Mouse (Mus musculus): ENCODE measurements around the gene Bcar1.

The Bcar1 gene

DNA sequence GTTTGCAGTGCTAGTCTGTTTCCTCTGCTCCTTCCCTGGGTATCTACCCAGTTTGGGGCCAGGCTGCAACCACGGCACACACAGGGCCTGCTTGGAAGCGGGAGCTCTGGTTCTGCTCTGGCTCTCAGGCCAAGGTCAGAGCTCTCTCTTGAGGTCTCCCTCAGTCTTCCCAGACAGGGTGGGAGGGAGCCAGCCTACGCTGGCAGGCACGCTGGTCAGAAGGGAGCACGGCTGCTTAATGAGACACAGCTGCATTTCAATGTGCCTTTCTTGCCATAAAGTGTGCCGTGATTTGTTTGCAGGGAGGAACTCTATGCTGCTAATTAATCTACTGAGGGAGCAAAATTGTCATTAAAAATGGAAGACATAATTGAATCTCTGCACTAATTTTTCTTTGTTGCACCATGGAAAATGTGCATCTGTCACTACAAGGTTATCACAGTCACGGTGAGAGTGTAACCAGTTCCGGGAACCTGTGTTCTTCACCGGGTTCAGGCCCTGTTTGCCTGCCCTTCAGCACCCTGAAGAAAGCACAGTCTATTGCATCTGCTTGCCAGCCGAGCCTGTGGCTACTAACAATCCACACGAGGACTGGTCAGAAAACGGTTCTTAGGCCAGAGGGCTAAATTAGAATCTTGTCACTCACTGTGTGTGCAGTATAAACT is 26.3 kb upstream of the Bcar1 start:
- DNase-seq (ENCODE audit: low spot score), result peak; percentile 17

DNA sequence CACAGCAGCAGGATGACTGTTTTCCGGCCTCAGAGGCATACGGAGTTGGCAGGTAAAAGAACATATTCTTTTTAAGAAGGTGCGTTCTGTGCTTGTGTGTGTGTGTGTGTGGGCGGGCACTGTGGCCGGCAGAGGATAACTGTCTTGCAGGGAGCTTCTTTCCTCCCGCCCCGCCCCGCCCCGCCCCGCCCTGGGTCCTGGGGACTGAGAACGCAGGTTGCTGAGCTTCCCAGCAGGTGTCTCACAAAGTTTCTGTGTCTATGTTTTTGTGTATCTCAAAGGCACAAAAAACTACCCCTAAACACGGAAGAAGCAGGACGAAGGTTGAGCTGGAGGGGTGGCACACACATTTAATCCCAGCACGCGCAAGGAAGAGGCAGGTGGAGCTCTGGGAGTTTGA is 25.7 kb upstream of the Bcar1 start:
- DNase-seq (ENCODE audit: low spot score), result no peak

DNA sequence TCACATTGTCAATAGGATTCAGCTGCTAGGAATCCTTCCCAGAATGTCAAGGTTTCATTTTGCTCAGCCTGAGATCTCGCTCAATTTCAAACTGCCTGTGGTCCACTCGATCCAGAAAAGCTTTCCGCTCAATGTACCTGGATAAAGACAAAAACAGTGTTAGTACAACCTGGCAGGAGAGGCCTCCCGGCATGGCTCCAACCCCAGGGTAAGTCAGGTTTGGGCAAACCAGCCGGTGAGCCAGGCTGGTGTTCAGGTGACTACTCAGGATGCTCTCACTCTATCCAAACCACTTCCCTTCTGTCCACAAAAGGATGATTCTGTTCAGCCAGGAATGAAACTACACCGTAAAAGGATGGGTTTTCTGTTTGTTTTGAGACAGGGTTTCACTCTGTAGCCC is 25.0 kb upstream of the Bcar1 start:
- DNase-seq (ENCODE audit: low spot score), result no peak

DNA sequence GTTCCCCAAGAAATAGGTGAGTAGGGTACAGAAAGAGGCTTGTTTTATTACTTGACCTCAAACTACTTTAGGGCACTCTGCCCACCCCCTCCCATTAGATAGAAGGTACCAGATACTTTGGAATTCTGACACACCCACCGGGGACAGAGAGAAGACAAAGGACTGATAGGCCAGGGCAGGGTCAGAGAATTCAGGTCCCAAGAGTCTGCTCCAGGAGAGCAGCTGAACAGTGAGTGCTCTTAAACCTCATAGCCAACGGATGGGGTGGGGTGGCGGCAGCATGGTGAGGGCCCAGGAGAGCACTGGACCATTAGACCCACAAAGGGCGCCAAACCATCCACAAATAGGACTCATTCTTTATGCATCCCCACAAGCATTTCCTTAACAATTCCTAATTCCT is 22.0 kb upstream of the Bcar1 start:
- no peak for DNase-seq (ENCODE audit: low spot score)

DNA sequence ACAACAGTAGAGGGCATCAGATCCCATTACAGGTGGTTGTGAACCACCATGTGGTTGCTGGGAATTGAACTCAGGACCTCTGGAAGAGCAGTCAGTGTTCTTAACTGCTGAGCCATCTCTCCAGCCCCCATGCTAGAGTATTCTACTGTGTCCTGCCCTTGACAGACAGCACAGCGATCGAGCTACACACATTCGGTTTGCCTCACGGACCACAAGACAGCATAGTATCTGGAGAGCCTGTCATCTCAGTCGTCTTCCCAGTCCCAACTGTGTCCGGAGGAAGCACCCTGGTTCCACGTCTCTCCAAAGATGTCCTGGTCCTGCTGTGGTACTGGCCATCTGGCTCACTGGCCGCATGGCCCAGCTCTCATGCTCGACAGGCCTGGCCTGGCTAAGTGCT is 21.5 kb upstream of the Bcar1 start:
- no peak for DNase-seq (ENCODE audit: low spot score)

DNA sequence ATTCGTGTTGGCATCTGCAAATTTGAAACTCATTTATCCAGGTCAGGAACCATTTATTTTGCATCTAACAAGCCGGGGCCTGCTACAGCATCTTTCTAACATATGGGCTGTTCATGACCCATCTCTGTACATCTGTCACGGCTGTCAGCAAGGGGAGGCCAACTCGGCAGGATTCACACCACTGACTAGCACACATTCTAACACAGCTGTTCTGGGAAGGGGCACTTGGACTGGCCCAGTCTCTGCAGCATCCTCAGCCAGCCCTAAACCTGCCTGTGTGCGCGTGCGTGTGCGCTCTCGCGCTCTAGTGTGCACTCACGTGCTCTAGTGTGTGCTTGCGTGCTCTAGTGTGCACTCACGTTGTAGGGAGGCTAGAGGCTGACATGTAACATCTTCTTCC is 17.1 kb upstream of the Bcar1 start:
- DNase-seq (ENCODE audit: low spot score), result no peak

DNA sequence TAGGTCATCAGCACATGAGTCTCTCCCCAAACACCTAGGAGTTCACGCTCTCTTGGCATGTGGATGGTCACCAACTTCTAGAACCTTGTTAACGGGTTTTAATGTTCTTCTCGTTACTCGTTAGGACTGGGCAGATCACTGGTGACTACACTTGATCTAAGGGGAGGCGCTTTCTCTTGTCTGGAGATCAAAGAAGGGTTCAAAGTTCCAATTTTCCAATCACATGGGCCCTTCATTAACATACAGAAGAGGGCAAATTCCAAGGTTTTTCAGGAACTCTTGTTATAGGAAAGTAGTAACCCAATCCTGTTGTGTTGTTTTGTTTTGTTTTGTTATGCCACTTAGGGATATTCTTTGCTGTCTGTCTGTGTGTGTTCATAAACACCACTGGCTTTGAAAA is 15.2 kb upstream of the Bcar1 start:
- no peak for DNase-seq (ENCODE audit: low spot score)

DNA sequence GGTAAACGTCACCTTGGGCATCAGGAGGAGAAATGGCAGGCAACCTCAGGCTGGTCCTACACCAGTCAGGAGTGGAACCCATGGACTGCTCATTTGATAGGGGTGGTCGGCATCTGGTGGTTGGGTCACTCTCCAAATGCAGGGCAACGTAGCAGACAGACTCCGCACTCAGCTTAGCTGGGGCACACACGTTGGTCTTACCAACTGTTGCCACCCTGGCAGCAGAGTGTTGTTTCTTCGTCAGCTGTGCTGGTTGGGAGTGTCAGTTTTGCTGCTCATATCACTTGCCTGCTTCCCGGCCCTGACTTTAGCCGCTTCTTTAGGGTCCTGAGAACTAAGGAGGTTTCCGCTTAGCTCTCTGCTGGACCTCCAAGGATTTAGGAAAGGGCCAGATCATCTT is 14.0 kb upstream of the Bcar1 start:
- DNase-seq (ENCODE audit: low spot score), result no peak

DNA sequence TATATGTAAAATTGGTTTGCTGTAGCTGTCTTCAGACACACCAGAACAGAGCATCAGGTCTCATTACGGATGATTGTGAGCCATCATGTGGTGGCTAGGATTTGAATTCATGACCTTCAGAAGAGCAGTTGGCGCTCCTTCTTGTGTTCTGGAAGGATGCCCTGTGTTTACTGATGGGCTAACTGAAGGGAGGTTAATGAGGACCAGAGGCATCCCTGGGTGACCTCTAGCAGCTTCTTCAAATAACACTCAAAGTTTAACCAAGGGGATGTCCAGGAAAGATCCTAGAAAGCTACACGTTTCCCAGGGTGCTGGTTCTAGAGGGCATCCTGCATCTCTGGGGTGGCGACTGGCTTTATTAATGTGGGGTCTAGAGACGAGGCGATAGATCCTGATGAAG is 11.1 kb upstream of the Bcar1 start:
- no peak for DNase-seq (ENCODE audit: low spot score)

DNA sequence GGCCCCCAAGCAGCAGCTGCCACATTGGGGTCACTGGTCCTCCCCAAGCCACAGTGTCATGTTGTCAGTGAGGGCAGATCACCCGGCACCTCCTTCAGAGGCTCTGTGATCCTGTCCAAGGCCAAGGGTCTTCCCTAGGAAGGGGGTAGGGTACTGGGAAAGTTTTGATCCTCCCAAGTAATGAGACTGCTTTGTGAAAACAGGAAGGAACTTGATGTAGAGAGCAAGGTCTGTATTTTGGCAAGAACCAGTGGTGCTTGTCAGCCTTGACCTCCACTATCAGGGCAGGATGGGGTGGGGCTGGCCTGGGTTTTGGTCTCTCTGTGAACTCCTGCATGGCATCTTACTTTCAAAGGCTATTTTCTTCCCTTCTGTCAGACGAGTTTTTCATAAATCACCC is 10.5 kb upstream of the Bcar1 start:
- DNase-seq (ENCODE audit: low spot score), result no peak

DNA sequence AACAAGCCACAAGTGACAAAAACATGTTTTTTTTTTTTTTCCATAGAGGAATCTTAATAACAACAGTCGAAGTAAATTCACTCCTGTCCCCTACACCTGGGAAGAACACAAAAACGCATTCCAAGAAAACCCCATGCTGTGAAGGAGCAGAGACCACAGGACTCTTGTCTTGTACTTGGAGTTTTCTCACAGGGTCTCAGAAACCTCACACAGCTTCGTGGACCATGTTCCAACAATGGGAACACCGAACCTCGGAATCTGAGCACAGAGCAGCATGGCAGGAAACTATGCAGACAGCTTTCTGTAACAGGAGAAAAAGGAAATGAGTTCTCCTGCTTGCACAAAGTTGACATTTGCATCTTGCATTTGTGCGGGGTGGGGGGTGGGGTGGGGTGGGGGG is 5.2 kb upstream of the Bcar1 start:
- no peak for DNase-seq (ENCODE audit: low spot score)

DNA sequence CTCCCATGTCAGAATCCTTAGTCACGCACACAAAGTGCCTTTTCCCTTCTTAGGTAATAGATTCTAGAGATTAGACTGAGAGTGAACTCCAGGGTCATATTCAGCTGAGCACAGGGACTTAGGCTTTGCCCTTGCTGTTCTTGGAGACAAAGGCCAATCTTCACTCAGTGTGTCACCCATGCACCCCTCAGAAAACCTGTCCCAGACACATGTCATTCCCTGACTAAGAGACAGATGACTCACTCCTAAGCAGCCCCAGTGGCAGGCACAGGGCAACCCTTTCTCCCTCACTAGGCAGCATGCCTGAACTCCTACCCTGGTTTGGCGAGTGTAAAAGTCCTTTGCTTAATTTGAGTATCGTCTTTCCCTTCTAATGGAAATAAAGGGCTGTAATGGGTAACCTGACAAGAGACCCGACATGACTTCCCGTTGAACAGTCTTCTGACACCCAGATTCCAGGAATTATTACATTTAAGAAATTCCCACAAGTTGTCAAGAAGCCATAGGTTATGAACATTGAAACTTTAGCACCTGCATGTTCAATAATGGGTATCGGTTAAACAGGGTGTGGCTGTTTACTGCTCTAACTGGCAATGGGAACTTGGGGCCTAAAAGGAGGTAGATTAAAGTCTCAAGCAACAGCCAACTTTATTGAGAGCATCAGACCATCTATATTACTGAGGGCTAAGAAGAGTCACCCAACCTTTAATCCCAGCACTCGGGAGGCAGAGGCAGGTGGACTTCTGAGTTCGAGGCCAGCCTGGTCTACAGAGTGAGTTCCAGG is 4.4 kb upstream of the Bcar1 start:
- DNase-seq (ENCODE audit: low spot score), result no peak

DNA sequence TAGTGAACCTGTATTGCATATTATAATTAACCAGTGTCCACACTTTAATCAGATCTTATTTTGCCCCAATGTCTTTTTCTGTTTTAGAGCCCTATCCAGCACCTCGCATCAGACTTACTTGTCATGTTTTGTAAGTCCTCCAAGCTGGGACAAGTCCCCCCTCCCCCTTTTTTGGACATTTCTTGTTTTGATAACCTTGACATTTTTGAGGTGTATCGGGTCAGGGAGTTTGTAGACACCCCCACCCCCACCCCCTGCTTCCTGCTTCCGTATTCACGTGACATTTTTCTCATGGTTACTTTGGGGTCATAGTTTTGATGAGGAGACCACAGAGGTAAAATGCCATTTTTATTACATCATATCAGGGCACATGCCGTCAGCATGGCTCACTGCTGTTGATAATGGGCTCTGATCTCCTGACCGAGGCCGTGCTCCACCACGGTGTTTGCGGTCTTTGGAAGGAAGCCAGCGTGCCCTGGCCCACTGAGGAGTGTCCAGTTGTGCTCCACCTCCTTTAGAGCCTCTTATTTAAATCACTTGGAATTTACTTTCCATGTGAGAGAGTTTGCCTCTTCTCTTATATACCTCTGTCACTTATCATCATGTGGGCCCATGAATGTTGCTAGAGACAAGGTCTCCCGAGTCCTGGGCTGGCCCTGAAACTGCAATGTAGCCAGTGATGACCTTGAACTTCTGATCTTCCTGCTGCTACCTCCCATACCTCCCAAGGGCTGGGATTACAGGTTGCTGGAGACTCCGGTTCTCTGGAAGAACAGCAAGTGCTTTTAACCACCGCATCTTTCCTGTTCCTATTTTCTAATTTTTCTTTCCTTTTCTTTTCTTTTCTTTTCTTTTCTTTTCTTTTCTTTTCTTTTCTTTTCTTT is 3.2 kb upstream of the Bcar1 start:
- DNase-seq (ENCODE audit: low spot score), result no peak

DNA sequence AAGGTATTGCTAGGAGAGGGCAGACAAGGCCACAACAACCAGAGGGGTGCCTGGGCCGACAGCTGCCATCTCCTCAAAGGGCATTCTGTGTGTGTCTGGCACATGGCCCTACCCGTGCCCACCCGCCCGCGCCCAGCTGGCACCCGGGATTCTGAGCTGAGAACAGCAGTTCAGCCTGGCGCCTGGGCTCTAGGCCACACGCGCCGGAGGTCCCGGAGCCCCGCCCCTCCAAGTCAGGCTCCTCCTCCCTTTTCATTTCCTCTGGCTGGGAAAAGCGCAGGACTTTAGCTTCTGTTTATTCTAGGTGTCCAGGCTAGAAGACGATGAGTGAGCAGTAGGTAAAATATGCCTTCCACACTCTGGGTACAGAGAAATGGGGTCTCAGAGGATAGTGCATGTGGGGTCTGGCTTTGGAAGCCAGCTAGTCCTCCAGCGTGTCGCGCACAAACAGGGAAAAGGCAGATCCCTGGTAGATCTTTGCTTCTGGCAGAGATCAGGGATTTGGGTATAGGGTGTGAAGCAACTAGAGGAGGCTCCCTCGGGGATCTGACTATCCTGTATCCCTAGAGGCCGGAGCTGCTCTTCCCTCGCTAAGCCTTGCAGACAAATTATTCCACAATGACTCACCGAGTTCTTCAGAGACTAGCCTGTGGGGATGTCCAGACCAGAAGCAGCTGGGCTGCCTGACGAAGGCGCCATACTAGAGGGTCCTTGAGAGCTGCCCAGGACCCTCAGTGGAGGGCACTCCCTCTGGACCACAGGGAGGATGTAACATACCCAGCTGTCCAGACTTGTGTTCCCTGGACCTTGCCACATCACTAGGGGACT is 2.2 kb upstream of the Bcar1 start:
- no peak for DNase-seq (ENCODE audit: low spot score)

DNA sequence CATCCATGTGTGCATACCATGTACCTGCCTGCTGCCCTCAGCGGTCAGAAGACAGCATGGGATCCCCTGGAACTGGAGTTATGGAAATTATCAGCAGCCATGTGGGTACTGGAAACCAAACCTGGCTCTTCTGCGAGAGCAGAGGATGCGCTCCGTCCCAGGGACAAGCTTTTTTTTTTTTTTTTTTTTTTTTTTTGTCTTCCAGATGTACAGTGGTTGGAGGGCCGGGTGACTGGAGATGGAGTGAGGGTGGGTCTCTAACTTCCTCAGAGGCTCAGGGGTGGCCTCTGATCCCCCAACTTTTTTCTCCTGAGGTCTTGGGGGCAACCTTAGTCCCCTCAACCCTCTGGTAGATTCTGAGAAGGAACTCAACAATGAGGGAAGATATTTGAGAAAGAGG is 1.5 kb upstream of the Bcar1 start:
- DNase-seq (ENCODE audit: low spot score), result no peak

DNA sequence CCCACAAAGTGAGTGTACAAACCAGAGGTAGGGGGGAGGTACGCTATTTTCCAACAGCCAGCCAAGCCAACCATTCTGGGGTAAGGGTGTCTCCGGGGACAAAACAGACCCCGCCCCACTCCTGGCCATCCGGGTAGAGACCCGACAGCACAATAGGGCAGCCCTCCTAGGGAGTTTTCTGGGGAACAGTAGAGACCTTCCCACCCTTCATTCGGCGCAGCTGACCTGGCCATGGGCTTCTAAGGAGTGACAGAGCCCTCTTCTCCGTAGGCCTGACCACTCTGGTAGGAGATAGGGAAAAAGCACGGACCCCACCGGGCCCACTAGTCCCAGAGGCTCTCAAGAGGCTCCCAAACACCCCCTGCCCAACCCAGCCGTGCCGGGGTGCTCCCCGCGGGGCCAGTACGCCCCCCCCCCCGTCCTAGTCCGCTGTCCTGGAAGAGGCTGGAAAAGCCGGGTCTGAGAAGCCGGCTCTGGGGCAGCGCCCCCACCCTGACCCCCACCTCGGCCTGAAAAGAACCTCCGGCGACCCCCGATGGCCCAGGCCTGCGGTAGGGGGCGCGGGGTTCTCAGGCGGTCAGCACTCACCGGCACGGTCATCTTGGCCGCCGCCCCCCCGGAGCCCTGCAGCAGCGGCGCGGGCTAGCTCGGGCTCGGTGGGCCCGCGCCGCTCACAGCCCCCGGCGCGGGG is 363 bp downstream of the Bcar1 start:
- DNase-seq (ENCODE audit: low spot score), result no peak

DNA sequence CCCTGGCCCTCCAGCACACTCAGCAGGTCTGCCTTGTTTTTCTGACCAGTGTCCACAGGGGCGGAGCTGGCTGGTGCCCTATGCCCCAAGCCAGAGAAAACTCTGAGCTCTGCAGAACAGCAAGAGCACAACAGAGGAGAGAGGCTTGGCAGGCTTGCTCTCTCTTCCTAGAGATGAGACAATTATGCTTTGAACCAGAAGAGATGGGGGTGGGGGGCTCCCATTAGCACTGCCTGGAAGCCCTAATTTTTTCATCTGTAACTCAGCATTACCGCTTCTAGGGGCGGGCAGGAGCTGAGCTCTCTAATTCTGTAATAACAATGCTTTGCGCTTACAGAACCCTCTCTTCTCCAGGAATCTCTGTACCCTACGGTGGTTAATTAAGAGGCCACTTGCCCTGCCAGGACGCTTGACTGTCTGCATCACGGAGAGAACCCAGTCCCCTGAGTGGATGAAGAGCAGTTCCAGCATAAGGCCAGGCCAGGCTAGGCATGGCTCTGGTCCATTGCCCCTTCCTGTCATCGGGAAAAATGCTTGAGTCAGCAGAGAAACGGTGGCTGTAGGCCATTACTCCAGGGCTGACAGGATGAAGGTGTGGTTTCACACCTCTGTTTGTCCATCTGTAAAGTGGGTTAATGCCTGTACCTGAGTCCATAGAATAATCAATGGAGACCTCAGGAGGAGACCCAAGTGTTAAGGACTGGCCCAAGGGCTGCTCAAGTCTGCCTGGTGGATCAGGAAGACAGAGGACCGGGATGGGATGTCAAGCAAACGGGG is 1.2 kb downstream of the Bcar1 start:
- DNase-seq (ENCODE audit: low spot score), result no peak

DNA sequence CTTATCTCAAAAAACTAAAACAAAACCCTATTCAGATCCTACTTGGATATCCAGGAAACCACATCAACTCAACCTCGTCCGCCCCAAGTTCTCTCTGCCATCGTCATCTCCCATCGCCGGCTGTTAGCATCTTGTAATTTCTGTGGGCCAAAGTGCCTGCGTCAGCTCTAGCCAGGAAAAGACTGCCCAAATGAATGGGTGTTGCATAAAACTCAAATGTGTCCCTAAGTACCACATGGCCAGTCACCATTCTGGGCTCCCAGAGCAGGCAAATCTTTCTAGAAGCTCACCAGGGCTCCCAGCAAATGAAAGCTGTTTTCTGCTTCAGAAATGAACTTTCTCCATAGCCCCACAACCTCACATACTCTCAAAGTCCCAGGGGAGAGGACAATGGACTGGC is 2.1 kb downstream of the Bcar1 start:
- no peak for DNase-seq (ENCODE audit: low spot score)

DNA sequence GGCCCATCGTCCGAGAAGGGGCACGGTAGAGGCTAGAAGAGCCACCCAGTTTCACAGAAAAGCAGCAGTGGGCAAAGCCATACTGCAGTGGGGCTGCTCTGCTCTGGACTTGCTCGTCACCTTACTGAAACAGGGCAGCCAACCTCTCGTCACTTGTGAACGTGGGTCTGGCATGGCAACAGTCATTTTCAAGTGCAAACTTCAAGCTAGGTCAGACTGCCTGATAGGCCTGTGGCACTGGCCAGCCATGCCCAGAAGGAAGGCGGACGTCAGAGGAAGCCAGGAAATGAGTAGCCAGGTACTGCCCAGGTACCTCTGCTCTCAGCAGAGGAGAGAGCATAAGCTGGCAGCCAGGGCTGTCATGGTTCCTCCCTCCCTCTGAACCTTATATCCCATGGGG is 2.6 kb downstream of the Bcar1 start:
- no peak for DNase-seq (ENCODE audit: low spot score)

DNA sequence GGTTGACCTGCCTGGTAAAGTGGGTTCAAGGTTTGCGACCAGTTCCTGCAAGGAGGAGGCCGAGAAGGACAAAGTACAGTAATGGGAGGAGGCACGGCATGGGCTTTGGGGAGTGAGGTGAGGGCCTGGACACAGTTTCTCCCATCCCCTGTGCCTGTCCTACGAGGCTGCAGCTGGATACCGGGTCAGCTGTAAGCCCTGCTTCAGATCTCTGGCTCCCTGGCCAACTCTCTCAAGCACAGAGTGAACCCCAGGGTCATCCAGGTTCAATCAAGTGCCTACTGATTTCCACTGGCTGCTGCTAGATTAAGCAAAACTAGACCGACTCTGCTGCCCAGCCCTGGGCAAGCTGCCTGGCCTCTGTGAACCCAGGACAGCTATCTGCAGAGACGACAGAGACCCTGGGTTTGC is 3.3 kb downstream of the Bcar1 start:
- DNase-seq (ENCODE audit: low spot score), result no peak

DNA sequence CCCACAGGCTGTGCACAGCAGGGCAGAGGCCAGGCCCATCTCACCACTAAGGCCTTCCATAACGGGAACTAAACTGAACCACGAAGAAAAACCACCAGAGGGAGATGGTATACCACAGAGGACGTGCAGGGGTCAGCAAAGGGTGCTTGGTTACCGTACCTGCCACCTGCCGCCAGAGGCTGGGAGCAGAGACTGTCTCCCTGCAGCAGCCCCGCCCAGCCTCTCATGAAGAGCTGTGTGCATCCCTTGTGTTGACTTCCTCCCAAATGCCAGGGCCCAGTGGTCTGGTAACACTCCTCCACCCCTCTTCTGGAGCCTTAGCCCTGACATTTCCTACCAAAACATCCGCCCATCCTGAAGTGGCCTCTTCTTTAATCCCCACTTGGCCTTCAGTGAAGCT is 4.0 kb downstream of the Bcar1 start:
- DNase-seq (ENCODE audit: low spot score), result no peak
